In genomic region chr19:46338942-46339286, GRCm38 (mm10) we compare ENCODE assay signal across 8 mouse cellular contexts. TPM values are rescaled to one million over a fixed set of nuclear protein-coding genes. Genes with fewer than 3 reads are reported as not detected.
DNase-seq lines count a peak whose midpoint lies in the region; ATAC-seq lines count a peak whose summit lies in the region.

No protein-coding gene starts in this region.

- no peak overlapping the region for H3K27ac ChIP-seq in heart, embryonic 12.5 days (ENCODE audit: poor library complexity, severe bottlenecking)
- H3K27ac ChIP-seq in hindbrain, embryonic 12.5 days, result no peak overlapping the region
- H3K27ac ChIP-seq in midbrain, embryonic 11.5 days (ENCODE audit: low read depth, low read length), result no peak overlapping the region

- peaks cover 7% of the 10 kb centered on the region for H3K4me1 ChIP-seq in heart, embryonic 12.5 days (replicated peaks)
- H3K4me1 ChIP-seq in hindbrain, embryonic 12.5 days, result peaks cover 9% of the 10 kb centered on the region
- peaks cover 7% of the 10 kb centered on the region for H3K4me1 ChIP-seq in midbrain, embryonic 11.5 days (ENCODE audit: control insufficient read depth, insufficient read depth, low read length)

- intact Hi-C loops in left cerebral cortex, postnatal 36 days (cut with DNase I), result loop anchor here (2.0 kb wide), 1 partner anchor 18 kb away; no protein-coding TSS in a partner anchor

- peaks cover 10% of the 10 kb centered on the region; the same call in 1 of the 2 replicates for H3K27me3 ChIP-seq in heart, embryonic 12.5 days (replicated peaks)
- H3K27me3 ChIP-seq in hindbrain, embryonic 12.5 days, result 0 out of 2 replicates have a peak, but pooled peaks cover 11% of the 10 kb centered on the region
- H3K27me3 ChIP-seq in midbrain, embryonic 11.5 days (ENCODE audit: control insufficient read depth, insufficient read depth, low read length), result no peaks in the 10 kb centered on the region

- H3K9ac ChIP-seq in heart, embryonic 12.5 days, result no peak overlapping the region
- peak overlapping the region; percentile 45; the same call in 1 of the 2 replicates for H3K9ac ChIP-seq in hindbrain, embryonic 12.5 days
- peak overlapping the region; percentile 11; the same call in 1 of the 2 replicates for H3K9ac ChIP-seq in midbrain, embryonic 11.5 days (ENCODE audit: low read length)

- WGBS in heart, embryonic 12.5 days, result 53% methylated on average over 6 of the region's 6 CpGs
- 56% methylated on average over 6 of the region's 6 CpGs for WGBS in hindbrain, embryonic 12.5 days
- WGBS in midbrain, embryonic 11.5 days, result 55% methylated on average over 6 of the region's 6 CpGs

- no peaks in the 10 kb centered on the region for H3K9me3 ChIP-seq in heart, embryonic 12.5 days (replicated peaks)
- H3K9me3 ChIP-seq in hindbrain, embryonic 12.5 days (replicated peaks), result no peaks in the 10 kb centered on the region
- H3K9me3 ChIP-seq in midbrain, embryonic 11.5 days (ENCODE audit: control insufficient read depth, low read length), result no peaks in the 10 kb centered on the region

- no peaks in the 10 kb centered on the region for H3K36me3 ChIP-seq in heart, embryonic 12.5 days
- H3K36me3 ChIP-seq in hindbrain, embryonic 12.5 days, result no peaks in the 10 kb centered on the region
- no peaks in the 10 kb centered on the region for H3K36me3 ChIP-seq in midbrain, embryonic 11.5 days (ENCODE audit: control insufficient read depth, insufficient read depth, low read length)

- DNase-seq in heart, adult 8-10 months (ENCODE audit: low spot score), result no peak
- peak; percentile 60 for DNase-seq in Muller cell, postnatal 12 days (ENCODE audit: inconsistent ontology term)
- DNase-seq in midbrain, embryonic 11.5 days (ENCODE audit: low spot score, missing footprints), result no peak
- no peak for DNase-seq in left cerebral cortex, postnatal 36 days (ENCODE audit: low spot score in 2 of 2)
- no peak for DNase-seq in layer of hippocampus, postnatal 36 days
- DNase-seq in cerebellum, postnatal 10 days, result no peak

- H3K4me3 ChIP-seq in heart, embryonic 12.5 days, result peak overlapping the region; percentile 74
- H3K4me3 ChIP-seq in hindbrain, embryonic 12.5 days, result peak overlapping the region; percentile 69
- H3K4me3 ChIP-seq in midbrain, embryonic 11.5 days (ENCODE audit: low read depth, low read length), result peak overlapping the region; percentile 1; the same call in 1 of the 2 replicates

- no peak for ATAC-seq in heart, embryonic 12.5 days (ENCODE audit: insufficient number of reproducible peaks, low FRiP score)
- ATAC-seq in hindbrain, embryonic 12.5 days (ENCODE audit: low FRiP score), result no peak; the same call in none of the 2 replicates
- ATAC-seq in midbrain, embryonic 11.5 days (ENCODE audit: low FRiP score), result peak; percentile 23; the same call in 1 of the 2 replicates

- H3K4me2 ChIP-seq in heart, embryonic 12.5 days, result peak overlapping the region; percentile 55
- H3K4me2 ChIP-seq in hindbrain, embryonic 12.5 days (replicated peaks), result peak overlapping the region; percentile 79
- peak overlapping the region; percentile 20 for H3K4me2 ChIP-seq in midbrain, embryonic 11.5 days

RNA-seq across cellular contexts. Expression of gene Cuedc2, which starts 0.4 kb away (rescaled TPM):
- polyA plus RNA-seq in heart, embryonic 12.5 days (2016; fragmentation: Nextera tagmentation; extraction: Ambion mirVana), result 97.7 and 116 TPM in 2 replicates
- 10 to 100 TPM; 76.5 to 91.0 (median 83.5) TPM for total RNA-seq in heart, adult 8-10 months (2022)
- 239 and 261 TPM in 2 replicates for polyA plus RNA-seq in hindbrain, embryonic 12.5 days (2016; fragmentation: Nextera tagmentation; extraction: Ambion mirVana)
- 215 and 221 TPM in 2 replicates for polyA plus RNA-seq in midbrain, embryonic 11.5 days (2014; fragmentation: Nextera tagmentation; extraction: Ambion mirVana)
- 100 to 1,000 TPM; 166 to 216 TPM for total RNA-seq in left cerebral cortex, postnatal 36 days (2021)
- total RNA-seq in layer of hippocampus, postnatal 36 days (2021), result 100 to 1,000 TPM; 164 to 167 TPM

RNA-seq across cellular contexts. Expression of gene Mfsd13a, which starts 2.0 kb away (rescaled TPM):
- 4.3 and 4.4 TPM in 2 replicates for polyA plus RNA-seq in heart, embryonic 12.5 days (2016; fragmentation: Nextera tagmentation; extraction: Ambion mirVana)
- 1 to 10 TPM; 3.7 to 4.5 (median 3.8) TPM for total RNA-seq in heart, adult 8-10 months (2022)
- polyA plus RNA-seq in hindbrain, embryonic 12.5 days (2016; fragmentation: Nextera tagmentation; extraction: Ambion mirVana), result 7.1 and 7.6 TPM in 2 replicates
- 4.3 and 5.5 TPM in 2 replicates for polyA plus RNA-seq in midbrain, embryonic 11.5 days (2014; fragmentation: Nextera tagmentation; extraction: Ambion mirVana)
- total RNA-seq in left cerebral cortex, postnatal 36 days (2021), result 10 to 100 TPM; 25.6 to 27.8 TPM
- 10 to 100 TPM; 28.2 to 30.3 TPM for total RNA-seq in layer of hippocampus, postnatal 36 days (2021)

RNA-seq across cellular contexts. Expression of gene Fbxl15, which starts 10.9 kb away (rescaled TPM):
- 9.9 and 10.0 TPM in 2 replicates for polyA plus RNA-seq in heart, embryonic 12.5 days (2016; fragmentation: Nextera tagmentation; extraction: Ambion mirVana)
- 1 to 10 TPM; 4.0 to 6.4 (median 5.6) TPM for total RNA-seq in heart, adult 8-10 months (2022)
- 26.2 and 28.3 TPM in 2 replicates for polyA plus RNA-seq in hindbrain, embryonic 12.5 days (2016; fragmentation: Nextera tagmentation; extraction: Ambion mirVana)
- polyA plus RNA-seq in midbrain, embryonic 11.5 days (2014; fragmentation: Nextera tagmentation; extraction: Ambion mirVana), result 20.0 and 25.5 TPM in 2 replicates
- total RNA-seq in left cerebral cortex, postnatal 36 days (2021), result 10 to 100 TPM; 26.7 to 28.7 TPM
- total RNA-seq in layer of hippocampus, postnatal 36 days (2021), result 10 to 100 TPM; 28.3 to 33.6 TPM

RNA-seq across cellular contexts. Expression of gene 2310034G01Rik, which starts 11.2 kb away (rescaled TPM):
- polyA plus RNA-seq in heart, embryonic 12.5 days (2016; fragmentation: Nextera tagmentation; extraction: Ambion mirVana), result 0.36 and 1.2 TPM in 2 replicates
- total RNA-seq in heart, adult 8-10 months (2022), result under 1 TPM; 0.44 to 0.66 (median 0.48) TPM
- polyA plus RNA-seq in hindbrain, embryonic 12.5 days (2016; fragmentation: Nextera tagmentation; extraction: Ambion mirVana), result 1.4 and 1.5 TPM in 2 replicates
- polyA plus RNA-seq in midbrain, embryonic 11.5 days (2014; fragmentation: Nextera tagmentation; extraction: Ambion mirVana), result 1.2 and 1.6 TPM in 2 replicates
- total RNA-seq in left cerebral cortex, postnatal 36 days (2021), result under 1 TPM; 0.62 to 0.68 TPM
- total RNA-seq in layer of hippocampus, postnatal 36 days (2021), result 1 to 10 TPM; 1.1 to 1.2 TPM

RNA-seq across cellular contexts. Expression of gene Psd, which starts 12.0 kb away (rescaled TPM):
- polyA plus RNA-seq in heart, embryonic 12.5 days (2016; fragmentation: Nextera tagmentation; extraction: Ambion mirVana), result 12.0 and 13.4 TPM in 2 replicates
- total RNA-seq in heart, adult 8-10 months (2022), result under 1 TPM; 0.35 to 0.86 (median 0.53) TPM
- 33.2 and 34.7 TPM in 2 replicates for polyA plus RNA-seq in hindbrain, embryonic 12.5 days (2016; fragmentation: Nextera tagmentation; extraction: Ambion mirVana)
- 10.7 and 11.0 TPM in 2 replicates for polyA plus RNA-seq in midbrain, embryonic 11.5 days (2014; fragmentation: Nextera tagmentation; extraction: Ambion mirVana)
- 100 to 1,000 TPM; 614 to 671 TPM for total RNA-seq in left cerebral cortex, postnatal 36 days (2021)
- 100 to 1,000 TPM; 731 to 733 TPM for total RNA-seq in layer of hippocampus, postnatal 36 days (2021)

Comparison
In these comparisons a context has a peak if more than half of its experiments do, and no peak if none do; other contexts are left out.
1. H3K4me2 ChIP-seq: peak in every context shown above with its lines; median percentile 79 in hindbrain, embryonic 12.5 days; 55 in heart, embryonic 12.5 days; 20 in midbrain, embryonic 11.5 days.
2. H3K4me3 ChIP-seq: peak in every context shown above with its lines; median percentile 74 in heart, embryonic 12.5 days; 69 in hindbrain, embryonic 12.5 days; 1 in midbrain, embryonic 11.5 days.
3. RNA of gene Mfsd13a, which starts 2.0 kb away (total RNA-seq): 28.2 to 30.3 TPM in layer of hippocampus, postnatal 36 days and 25.6 to 27.8 TPM in left cerebral cortex, postnatal 36 days; 3.7 to 4.5 TPM in heart, adult 8-10 months; every median in the first group is over 4 times any median in the second.